Comparison of ENCODE assay signal across 26 mouse cellular contexts in genomic region chr15:100116325-100116724, GRCm38 (mm10).
"Had no signal": no experiment of that assay in that cellular context is flagged by ENCODE, and none has a peak within 500 bp of the region (broad histone marks: within the 10 kb centered on the region; RNA-seq: fewer than 3 reads in every experiment).

No protein-coding gene starts in this region.

- DNase-seq: cerebellum, adult 9-10 months; cerebellum, adult 9-11 months; cerebellum, postnatal 10 days; cerebellum, postnatal 14 days; cerebellum, postnatal 36 days; embryo, embryonic 11 days; forebrain, postnatal 0 days; gastrocnemius, adult 2 months; gastrocnemius, postnatal 10 days; gastrocnemius, postnatal 14 days; gastrocnemius, postnatal 25 days; gastrocnemius, postnatal 36 days; heart, adult 11 months; heart, adult 18-20 months; heart, adult 2 months had no signal

- H3K9me3 ChIP-seq: embryonic facial prominence, embryonic 10.5 days; embryonic facial prominence, embryonic 12.5 days; embryonic facial prominence, embryonic 13.5 days; embryonic facial prominence, embryonic 15.5 days; forebrain, embryonic 10.5 days; forebrain, embryonic 12.5 days; forebrain, embryonic 13.5 days; forebrain, embryonic 15.5 days had no signal

- H3K4me3 ChIP-seq: embryonic facial prominence, embryonic 10.5 days; embryonic facial prominence, embryonic 12.5 days; embryonic facial prominence, embryonic 13.5 days; embryonic facial prominence, embryonic 15.5 days; erythroblast, embryonic 14.5 days; forebrain, embryonic 10.5 days; forebrain, embryonic 12.5 days; forebrain, embryonic 13.5 days; forebrain, embryonic 15.5 days; gastrocnemius, adult 2 months; heart, adult 2 months had no signal

- ATAC-seq: forebrain, embryonic 13.5 days; forebrain, embryonic 14.5 days; forebrain, embryonic 15.5 days; forebrain, embryonic 16.5 days; forebrain, postnatal 0 days had no signal

- H3K9ac ChIP-seq: embryonic facial prominence, embryonic 12.5 days; embryonic facial prominence, embryonic 13.5 days; embryonic facial prominence, embryonic 15.5 days; forebrain, embryonic 12.5 days; forebrain, embryonic 13.5 days; forebrain, embryonic 15.5 days; forebrain, postnatal 0 days had no signal

- H3K27ac ChIP-seq: embryonic facial prominence, embryonic 10.5 days; embryonic facial prominence, embryonic 12.5 days; embryonic facial prominence, embryonic 13.5 days; embryonic facial prominence, embryonic 15.5 days; forebrain, embryonic 10.5 days; forebrain, embryonic 12.5 days; forebrain, embryonic 13.5 days; forebrain, embryonic 15.5 days; gastrocnemius, adult 2 months; heart, adult 2 months had no signal

- H3K27me3 ChIP-seq: embryonic facial prominence, embryonic 12.5 days; embryonic facial prominence, embryonic 13.5 days; embryonic facial prominence, embryonic 15.5 days; forebrain, embryonic 12.5 days; forebrain, embryonic 13.5 days; forebrain, embryonic 15.5 days had no signal

- H3K4me2 ChIP-seq: embryonic facial prominence, embryonic 12.5 days; embryonic facial prominence, embryonic 13.5 days; embryonic facial prominence, embryonic 15.5 days; forebrain, embryonic 12.5 days; forebrain, embryonic 13.5 days; forebrain, embryonic 15.5 days had no signal
